Mouse (Mus musculus): Measurements from ENCODE around the gene Dnaja3. TPM values are rescaled to one million over a fixed set of nuclear protein-coding genes. Genes with fewer than 3 reads are reported as not detected.

Gene Dnaja3
- polyA plus RNA-seq, 1 experiment, result 69.5 TPM

DNA sequence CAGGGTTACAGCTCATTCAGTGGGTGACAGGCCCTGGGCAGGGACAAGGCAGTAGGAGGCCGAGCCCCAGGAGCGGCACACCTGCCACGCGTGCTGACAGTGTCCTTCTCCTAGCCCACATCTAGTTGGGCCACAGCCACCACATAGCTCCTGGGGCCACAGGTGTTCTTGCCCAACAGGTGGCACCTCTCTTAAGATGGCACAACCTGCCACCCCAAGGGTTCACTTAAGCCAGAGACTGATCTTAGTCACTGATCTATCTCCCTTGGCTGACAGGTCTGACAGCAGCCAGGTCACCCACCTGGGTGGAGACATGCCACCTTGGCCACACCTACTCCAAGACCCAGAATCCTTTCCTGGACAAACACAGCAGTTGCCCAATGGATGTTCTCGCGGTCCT is 3.1 kb downstream of the Dnaja3 start:
- H3K4me2 ChIP-seq (ENCODE audit: low read depth), result peak overlapping the region; percentile 90
- no peak for TF ChIP-seq E2F4 (IDR thresholded peaks at IDR 0.05; ENCODE audit: insufficient read depth)
- TF ChIP-seq MYOD1 (IDR thresholded peaks at IDR 0.05; ENCODE audit: control insufficient read depth in 1 of 3, insufficient read length in 2 of 3, low read depth in 2 of 3), result peak in 2 of 3 experiments; percentile 68 to 97
- peak in 2 of 3 experiments; percentile 57 to 90 for TF ChIP-seq MYOG (IDR thresholded peaks at IDR 0.05; ENCODE audit: control insufficient read depth in 1 of 3, insufficient read depth in 1 of 3, insufficient read length in 2 of 3, low read depth in 2 of 3)
- peak; percentile 79 for TF ChIP-seq POLR2AphosphoS2 (IDR thresholded peaks at IDR 0.05; ENCODE audit: insufficient read length, low read depth)
- TF ChIP-seq TCF12 (IDR thresholded peaks at IDR 0.05; ENCODE audit: insufficient read depth, poor library complexity, severe bottlenecking), result peak; percentile 14
- peak; percentile 29 for TF ChIP-seq POLR2A (IDR thresholded peaks at IDR 0.05; ENCODE audit: insufficient read length, low read depth)
- TF ChIP-seq TCF3 (IDR thresholded peaks at IDR 0.05; ENCODE audit: insufficient read length, low read depth), result no peak

GRCm38 (mm10) chr16:4643670-4644419 is 4.1 kb downstream of the Dnaja3 start:
- Histone ChIP-seq H3K4me2 (ENCODE audit: low read depth) (peak overlapping the region; percentile 90), H3K4me3 (peak overlapping the region; percentile 61), H3K27me3 (ENCODE audit: control insufficient read depth, insufficient read depth, insufficient read length) (no peaks in the 10 kb centered on the region), H3K79me2 (ENCODE audit: control insufficient read depth, insufficient read depth) (peaks cover 70% of the 10 kb centered on the region), H3ac (ENCODE audit: control insufficient read depth, insufficient read length) (peak overlapping the region; percentile 1), H3K36me3 (ENCODE audit: control insufficient read depth, insufficient read depth) (no peaks in the 10 kb centered on the region)
- TF ChIP-seq CEBPB (IDR thresholded peaks at IDR 0.05; ENCODE audit: insufficient read depth, poor library complexity, severe bottlenecking) (no peak), E2F4 (IDR thresholded peaks at IDR 0.05; ENCODE audit: insufficient read depth) (no peak), MAX (IDR thresholded peaks at IDR 0.05; ENCODE audit: low read depth) (no peak), TCF12 (IDR thresholded peaks at IDR 0.05; ENCODE audit: insufficient read depth, poor library complexity, severe bottlenecking) (peak; percentile 24), SRF (IDR thresholded peaks at IDR 0.05; ENCODE audit: control insufficient read depth, insufficient read length, low read depth) (no peak), MYOG (IDR thresholded peaks at IDR 0.05; ENCODE audit: control insufficient read depth in 1 of 3, insufficient read depth in 1 of 3, insufficient read length in 2 of 3, low read depth in 2 of 3) (peak in 1 of 3 experiments; percentile 72), POLR2AphosphoS2 (IDR thresholded peaks at IDR 0.05; ENCODE audit: insufficient read length, low read depth) (peak; percentile 48), MYOD1 (IDR thresholded peaks at IDR 0.05; ENCODE audit: control insufficient read depth in 1 of 3, insufficient read length in 2 of 3, low read depth in 2 of 3) (peak in 1 of 3 experiments; percentile 50), POLR2A (IDR thresholded peaks at IDR 0.05; ENCODE audit: insufficient read length, low read depth) (no peak), REST (IDR thresholded peaks at IDR 0.05; ENCODE audit: insufficient read depth, insufficient read length) (no peak), TCF3 (IDR thresholded peaks at IDR 0.05; ENCODE audit: insufficient read length, low read depth) (no peak), USF1 (IDR thresholded peaks at IDR 0.05; ENCODE audit: low read depth) (peak; percentile 36)

More for the DNA sequence above, 3.1 kb downstream of the Dnaja3 start:
- peak overlapping the region; percentile 61 for H3K4me3 ChIP-seq
- H3K36me3 ChIP-seq (ENCODE audit: control insufficient read depth, insufficient read depth), result no peaks in the 10 kb centered on the region
- H3K27me3 ChIP-seq (ENCODE audit: control insufficient read depth, insufficient read depth, insufficient read length), result no peaks in the 10 kb centered on the region
- peaks cover 62% of the 10 kb centered on the region for H3K79me2 ChIP-seq (ENCODE audit: control insufficient read depth, insufficient read depth)
- H3ac ChIP-seq (ENCODE audit: control insufficient read depth, insufficient read length), result peak overlapping the region; percentile 1

- H3K4me3 ChIP-seq, result no peak overlapping the region
- H3K27me3 ChIP-seq (ENCODE audit: control insufficient read depth, insufficient read depth, insufficient read length), result no peaks in the 10 kb centered on the region
- H3K79me2 ChIP-seq (ENCODE audit: control insufficient read depth, insufficient read depth), result peaks cover 74% of the 10 kb centered on the region
- H3K4me2 ChIP-seq (ENCODE audit: low read depth), result peak overlapping the region; percentile 64
- H3ac ChIP-seq (ENCODE audit: control insufficient read depth, insufficient read length), result no peak overlapping the region
- peak; percentile 10 for TF ChIP-seq POLR2A (IDR thresholded peaks at IDR 0.05; ENCODE audit: insufficient read length, low read depth)
- TF ChIP-seq MYOG (IDR thresholded peaks at IDR 0.05; ENCODE audit: control insufficient read depth in 1 of 3, insufficient read depth in 1 of 3, insufficient read length in 2 of 3, low read depth in 2 of 3), result no peak
- TF ChIP-seq REST (IDR thresholded peaks at IDR 0.05; ENCODE audit: insufficient read depth, insufficient read length), result no peak
- TF ChIP-seq TCF3 (IDR thresholded peaks at IDR 0.05; ENCODE audit: insufficient read length, low read depth), result no peak
- no peak for TF ChIP-seq USF1 (IDR thresholded peaks at IDR 0.05; ENCODE audit: low read depth)
- H3K36me3 ChIP-seq (ENCODE audit: control insufficient read depth, insufficient read depth), result peaks cover 7% of the 10 kb centered on the region
Measured at GRCm38 (mm10) chr16:4645867-4646266, 6.1 kb downstream of the Dnaja3 start.

DNA sequence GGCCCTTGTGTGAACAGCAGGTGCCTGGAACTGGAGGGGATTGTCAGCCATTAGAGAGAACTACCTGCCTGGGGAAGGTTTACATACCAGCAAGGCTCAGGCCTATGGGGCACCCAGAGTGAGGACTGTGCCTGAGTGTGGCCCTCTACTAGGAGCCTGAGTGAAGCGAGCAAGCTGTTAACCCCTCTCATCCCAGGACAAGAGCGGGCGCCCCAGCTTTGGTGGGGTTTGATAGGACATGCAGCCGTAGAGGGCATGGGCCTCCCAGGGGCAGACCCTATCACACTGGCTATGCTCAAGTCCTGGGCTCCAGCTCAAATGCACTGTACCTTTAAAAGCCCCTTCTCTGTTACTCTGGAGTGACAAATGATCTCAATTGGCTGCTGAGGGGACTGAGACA is 7.0 kb downstream of the Dnaja3 start:
- peaks cover 71% of the 10 kb centered on the region for H3K79me2 ChIP-seq (ENCODE audit: control insufficient read depth, insufficient read depth)
- peaks cover 9% of the 10 kb centered on the region for H3K36me3 ChIP-seq (ENCODE audit: control insufficient read depth, insufficient read depth)
- H3K4me3 ChIP-seq, result no peak overlapping the region

GRCm38 (mm10) chr16:4647651-4648141 is 7.9 kb downstream of the Dnaja3 start:
- peak overlapping the region; percentile 64 for H3K4me2 ChIP-seq (ENCODE audit: low read depth)

More for the DNA sequence above, 7.0 kb downstream of the Dnaja3 start:
- H3K4me2 ChIP-seq (ENCODE audit: low read depth), result peak overlapping the region; percentile 64
- TF ChIP-seq MYOG (IDR thresholded peaks at IDR 0.05; ENCODE audit: control insufficient read depth in 1 of 3, insufficient read depth in 1 of 3, insufficient read length in 2 of 3, low read depth in 2 of 3), result no peak
- TF ChIP-seq MYOD1 (IDR thresholded peaks at IDR 0.05; ENCODE audit: control insufficient read depth in 1 of 3, insufficient read length in 2 of 3, low read depth in 2 of 3), result no peak
- TF ChIP-seq POLR2AphosphoS2 (IDR thresholded peaks at IDR 0.05; ENCODE audit: insufficient read length, low read depth), result peak; percentile 30
- H3K27me3 ChIP-seq (ENCODE audit: control insufficient read depth, insufficient read depth, insufficient read length), result no peaks in the 10 kb centered on the region
- H3ac ChIP-seq (ENCODE audit: control insufficient read depth, insufficient read length), result no peak overlapping the region

More at GRCm38 (mm10) chr16:4647651-4648141, 7.9 kb downstream of the Dnaja3 start:
- H3K79me2 ChIP-seq (ENCODE audit: control insufficient read depth, insufficient read depth), result peaks cover 63% of the 10 kb centered on the region
- H3K4me3 ChIP-seq, result no peak overlapping the region
- H3ac ChIP-seq (ENCODE audit: control insufficient read depth, insufficient read length), result no peak overlapping the region
- TF ChIP-seq USF1 (IDR thresholded peaks at IDR 0.05; ENCODE audit: low read depth) (peak; percentile 13), MAX (IDR thresholded peaks at IDR 0.05; ENCODE audit: low read depth) (no peak), POLR2AphosphoS2 (IDR thresholded peaks at IDR 0.05; ENCODE audit: insufficient read length, low read depth) (peak; percentile 8)
- H3K36me3 ChIP-seq (ENCODE audit: control insufficient read depth, insufficient read depth), result peaks cover 18% of the 10 kb centered on the region
- no peaks in the 10 kb centered on the region for H3K27me3 ChIP-seq (ENCODE audit: control insufficient read depth, insufficient read depth, insufficient read length)
